Mouse (Mus musculus): ENCODE measurements around the gene Tubb4a. TPM values are rescaled to one million over a fixed set of nuclear protein-coding genes. Genes with fewer than 3 reads are reported as not detected.
"Not testable (repeated sequence)": the region's sequence is repeated elsewhere in the genome, so short reads cannot be mapped to it uniquely, and the experiment has no call there.

Tubb4a gene
- 347 and 373 TPM in 2 replicates for polyA plus RNA-seq (2014; fragmentation: Nextera tagmentation; extraction: Ambion mirVana)

DNA sequence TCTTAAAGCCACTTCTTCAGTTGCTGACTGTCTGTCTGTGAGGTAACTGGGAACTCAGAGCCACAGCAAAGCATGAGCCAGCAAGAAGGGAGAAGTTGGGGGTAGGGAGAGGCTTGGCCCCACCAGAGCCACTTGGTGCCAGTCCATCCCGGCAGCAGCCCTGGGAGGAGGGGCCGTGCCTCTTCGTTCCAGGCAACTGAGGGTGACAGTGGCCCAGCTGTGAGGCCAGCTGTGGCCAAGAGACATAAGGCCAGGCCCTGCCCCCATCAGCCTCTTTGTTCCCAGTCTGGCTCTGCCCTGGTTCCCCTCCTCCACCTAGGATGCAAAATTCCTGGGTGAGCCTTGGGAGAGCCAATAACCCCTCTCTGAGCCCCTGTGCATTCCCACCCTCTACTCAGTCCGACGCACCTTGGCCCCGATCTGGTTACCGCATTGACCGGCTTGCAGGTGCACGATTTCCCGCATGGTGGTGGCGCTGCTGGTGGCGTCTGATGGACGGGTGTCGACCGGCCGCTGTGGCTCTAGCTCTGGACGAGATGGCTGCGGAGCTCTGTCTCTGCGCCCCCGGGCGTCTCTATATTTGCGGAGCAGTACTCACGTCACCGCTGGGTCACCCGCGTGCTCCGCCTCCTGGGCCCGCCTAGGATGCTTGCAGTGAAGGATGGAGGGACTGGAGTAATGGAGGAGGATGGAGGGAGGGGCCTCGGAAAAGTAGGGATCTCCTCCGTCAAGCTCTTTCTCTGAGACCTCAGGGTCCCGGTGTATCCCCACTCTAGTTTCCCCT is at the start of gene Tubb4a:
Gene Tubb4a, minus strand, starts transcription at position 734 of the 784 bp plus-strand sequence.
- peaks cover 5% of the 10 kb centered on the region for H3K4me1 ChIP-seq (ENCODE audit: control insufficient read depth, insufficient read depth, low read length)
- H3K9ac ChIP-seq (replicated peaks; ENCODE audit: low read depth, low read length), result peak within 1 kb of the TSS; percentile 81
- H3K36me3 ChIP-seq (ENCODE audit: control insufficient read depth, insufficient read depth, low read length), result peaks cover 9% of the 10 kb centered on the region
- peak within 1 kb of the TSS; percentile 62 for H3K4me2 ChIP-seq (ENCODE audit: low read depth, low read length)
- H3K4me3 ChIP-seq (ENCODE audit: low read depth, low read length), result peak within 1 kb of the TSS; percentile 61
- under 1% methylated on average over 31 of the region's 31 CpGs for WGBS
- H3K27me3 ChIP-seq (ENCODE audit: control insufficient read depth, insufficient read depth, low read length), result no peaks in the 10 kb centered on the region
- no peaks in the 10 kb centered on the region for H3K9me3 ChIP-seq (ENCODE audit: control insufficient read depth, low read length)
- peak; percentile 96 for ATAC-seq (ENCODE audit: low read depth)
- peak within 1 kb of the TSS; percentile 83 for H3K27ac ChIP-seq (ENCODE audit: low read depth, low read length)

- Histone ChIP-seq H3K4me1 (ENCODE audit: control insufficient read depth, insufficient read depth, low read length) (no peaks in the 10 kb centered on the region), H3K27ac (ENCODE audit: low read depth, low read length) (no peak overlapping the region), H3K9ac (replicated peaks; ENCODE audit: low read depth, low read length) (no peak overlapping the region), H3K9me3 (ENCODE audit: control insufficient read depth, low read length) (no peaks in the 10 kb centered on the region), H3K36me3 (ENCODE audit: control insufficient read depth, insufficient read depth, low read length) (no peaks in the 10 kb centered on the region), H3K4me2 (ENCODE audit: low read depth, low read length) (no peak overlapping the region), H3K27me3 (ENCODE audit: control insufficient read depth, insufficient read depth, low read length) (no peaks in the 10 kb centered on the region), H3K4me3 (ENCODE audit: low read depth, low read length) (no peak overlapping the region)
- 87% methylated on average over 3 of the region's 3 CpGs for WGBS
- ATAC-seq (ENCODE audit: low read depth), result no peak
Measured at GRCm38 (mm10) chr17:57135635-57136034, 48.1 kb upstream of the Tubb4a start.

- Histone ChIP-seq H3K27ac (ENCODE audit: low read depth, low read length) (no peak overlapping the region), H3K36me3 (ENCODE audit: control insufficient read depth, insufficient read depth, low read length) (no peaks in the 10 kb centered on the region)
- WGBS, result 85% methylated on average over 2 of the region's 2 CpGs
Measured at GRCm38 (mm10) chr17:57134693-57135092, 47.1 kb upstream of the Tubb4a start.

GRCm38 (mm10) chr17:57134021-57134420 is 46.4 kb upstream of the Tubb4a start:
- H3K4me3 ChIP-seq (ENCODE audit: low read depth, low read length); H3K4me2 ChIP-seq (ENCODE audit: low read depth, low read length); H3K9me3 ChIP-seq (ENCODE audit: control insufficient read depth, low read length); H3K27ac ChIP-seq (ENCODE audit: low read depth, low read length); H3K27me3 ChIP-seq (ENCODE audit: control insufficient read depth, insufficient read depth, low read length); H3K36me3 ChIP-seq (ENCODE audit: control insufficient read depth, insufficient read depth, low read length); H3K4me1 ChIP-seq (ENCODE audit: control insufficient read depth, insufficient read depth, low read length); H3K9ac ChIP-seq (replicated peaks; ENCODE audit: low read depth, low read length); ATAC-seq (ENCODE audit: low read depth): not testable (repeated sequence)
- 5% methylated on average over 3 of the region's 3 CpGs for WGBS

More at GRCm38 (mm10) chr17:57134693-57135092, 47.1 kb upstream of the Tubb4a start:
- H3K4me1 ChIP-seq (ENCODE audit: control insufficient read depth, insufficient read depth, low read length), result no peaks in the 10 kb centered on the region
- H3K9me3 ChIP-seq (ENCODE audit: control insufficient read depth, low read length), result no peaks in the 10 kb centered on the region
- no peak overlapping the region for H3K9ac ChIP-seq (replicated peaks; ENCODE audit: low read depth, low read length)
- ATAC-seq (ENCODE audit: low read depth), result no peak
- H3K4me2 ChIP-seq (ENCODE audit: low read depth, low read length), result no peak overlapping the region
- H3K27me3 ChIP-seq (ENCODE audit: control insufficient read depth, insufficient read depth, low read length), result no peaks in the 10 kb centered on the region
- H3K4me3 ChIP-seq (ENCODE audit: low read depth, low read length), result no peak overlapping the region

GRCm38 (mm10) chr17:57131793-57132192 is 44.2 kb upstream of the Tubb4a start:
- no peaks in the 10 kb centered on the region for H3K4me1 ChIP-seq (ENCODE audit: control insufficient read depth, insufficient read depth, low read length)
- H3K4me3 ChIP-seq (ENCODE audit: low read depth, low read length), result no peak overlapping the region
- no peak overlapping the region for H3K27ac ChIP-seq (ENCODE audit: low read depth, low read length)
- no peak overlapping the region for H3K4me2 ChIP-seq (ENCODE audit: low read depth, low read length)
- 82% methylated on average over 1 of the region's 1 CpGs for WGBS
- no peak overlapping the region for H3K9ac ChIP-seq (replicated peaks; ENCODE audit: low read depth, low read length)
- no peaks in the 10 kb centered on the region for H3K9me3 ChIP-seq (ENCODE audit: control insufficient read depth, low read length)
- no peaks in the 10 kb centered on the region for H3K27me3 ChIP-seq (ENCODE audit: control insufficient read depth, insufficient read depth, low read length)
- no peak for ATAC-seq (ENCODE audit: low read depth)
- H3K36me3 ChIP-seq (ENCODE audit: control insufficient read depth, insufficient read depth, low read length), result no peaks in the 10 kb centered on the region

GRCm38 (mm10) chr17:57125853-57126622 is 38.5 kb upstream of the Tubb4a start:
- no peaks in the 10 kb centered on the region for H3K36me3 ChIP-seq (ENCODE audit: control insufficient read depth, insufficient read depth, low read length)
- no peak overlapping the region for H3K4me3 ChIP-seq (ENCODE audit: low read depth, low read length)
- H3K4me1 ChIP-seq (ENCODE audit: control insufficient read depth, insufficient read depth, low read length), result no peaks in the 10 kb centered on the region
- ATAC-seq (ENCODE audit: low read depth), result no peak
- 65% methylated on average over 3 of the region's 3 CpGs for WGBS
- H3K9me3 ChIP-seq (ENCODE audit: control insufficient read depth, low read length), result no peaks in the 10 kb centered on the region
- no peaks in the 10 kb centered on the region for H3K27me3 ChIP-seq (ENCODE audit: control insufficient read depth, insufficient read depth, low read length)
- no peak overlapping the region for H3K27ac ChIP-seq (ENCODE audit: low read depth, low read length)
- no peak overlapping the region for H3K9ac ChIP-seq (replicated peaks; ENCODE audit: low read depth, low read length)
- no peak overlapping the region for H3K4me2 ChIP-seq (ENCODE audit: low read depth, low read length)

- Histone ChIP-seq H3K36me3 (ENCODE audit: control insufficient read depth, insufficient read depth, low read length) (no peaks in the 10 kb centered on the region), H3K4me3 (ENCODE audit: low read depth, low read length) (no peak overlapping the region), H3K27ac (ENCODE audit: low read depth, low read length) (no peak overlapping the region), H3K4me1 (ENCODE audit: control insufficient read depth, insufficient read depth, low read length) (no peaks in the 10 kb centered on the region), H3K27me3 (ENCODE audit: control insufficient read depth, insufficient read depth, low read length) (no peaks in the 10 kb centered on the region), H3K4me2 (ENCODE audit: low read depth, low read length) (no peak overlapping the region), H3K9ac (replicated peaks; ENCODE audit: low read depth, low read length) (no peak overlapping the region), H3K9me3 (ENCODE audit: control insufficient read depth, low read length) (no peaks in the 10 kb centered on the region)
- no peak for ATAC-seq (ENCODE audit: low read depth)
- 85% methylated on average over 4 of the region's 4 CpGs for WGBS
Measured at GRCm38 (mm10) chr17:57124792-57125191, 37.2 kb upstream of the Tubb4a start.

GRCm38 (mm10) chr17:57123192-57124118 is 35.9 kb upstream of the Tubb4a start:
- H3K36me3 ChIP-seq (ENCODE audit: control insufficient read depth, insufficient read depth, low read length), result no peaks in the 10 kb centered on the region
- no peaks in the 10 kb centered on the region for H3K4me1 ChIP-seq (ENCODE audit: control insufficient read depth, insufficient read depth, low read length)
- WGBS, result 86% methylated on average over 11 of the region's 11 CpGs
- H3K4me3 ChIP-seq (ENCODE audit: low read depth, low read length), result no peak overlapping the region
- no peak overlapping the region for H3K9ac ChIP-seq (replicated peaks; ENCODE audit: low read depth, low read length)
- ATAC-seq (ENCODE audit: low read depth), result no peak
- H3K27ac ChIP-seq (ENCODE audit: low read depth, low read length), result no peak overlapping the region
- H3K4me2 ChIP-seq (ENCODE audit: low read depth, low read length), result no peak overlapping the region
- no peaks in the 10 kb centered on the region for H3K27me3 ChIP-seq (ENCODE audit: control insufficient read depth, insufficient read depth, low read length)
- H3K9me3 ChIP-seq (ENCODE audit: control insufficient read depth, low read length), result no peaks in the 10 kb centered on the region

Measured in neural tube, embryonic 14.5 days (tissue).